24 mouse cellular contexts compared by ENCODE assay signal in the genomic region with DNA sequence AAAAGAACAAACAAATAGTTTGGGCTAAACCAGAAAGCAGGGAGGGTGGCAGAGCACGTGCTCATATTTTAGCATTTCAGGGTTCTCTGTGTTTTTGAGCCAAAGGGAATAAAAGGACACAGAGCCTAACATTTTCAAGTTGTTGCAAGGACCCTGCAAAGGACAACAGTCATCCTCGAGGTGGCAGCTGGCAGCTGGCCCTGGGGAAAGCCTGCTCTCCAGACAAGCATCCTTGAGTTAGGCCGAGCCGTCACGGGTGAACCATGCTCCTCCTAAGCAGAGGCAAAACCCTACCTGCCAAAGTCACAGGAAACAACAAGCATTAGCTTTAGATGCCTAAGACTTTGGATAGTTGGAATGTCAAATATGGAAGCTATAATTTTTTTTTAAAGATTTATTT. TPM values are rescaled to one million over a fixed set of nuclear protein-coding genes. Genes with fewer than 3 reads are reported as not detected.
DNase-seq lines count a peak whose midpoint lies in the region; ATAC-seq and TF ChIP-seq lines count a peak whose summit lies in the region.
"Had no signal": no experiment of that assay in that cellular context is flagged by ENCODE, and none has a peak within 500 bp of the region (broad histone marks: within the 10 kb centered on the region; RNA-seq: fewer than 3 reads in every experiment).

No protein-coding gene starts in this region.

- DNase-seq in heart, adult 9 months (ENCODE audit: low spot score in 2 of 2) = no peak
- DNase-seq in adrenal gland, adult 2 months = peak; percentile 85
- DNase-seq in adrenal gland, adult 8-10 months = peak; percentile 69
- peak; percentile 64 for DNase-seq in adrenal gland, postnatal 25 days
- no peak for DNase-seq in spleen, postnatal 14 days (ENCODE audit: low spot score in 2 of 2)
- no peak for DNase-seq in lung, adult 2 months
- DNase-seq: cerebellum, adult 2 months; cerebellum, adult 9-11 months; embryo, embryonic 11 days; gastrocnemius, postnatal 25 days; heart, adult 18-20 months; kidney, adult 11 months; kidney, adult 8-10 months had no signal

- H3K36me3 ChIP-seq in heart, embryonic 13.5 days = peaks cover 22% of the 10 kb centered on the region
- H3K36me3 ChIP-seq: hindbrain, embryonic 15.5 days had no signal

- no peaks in the 10 kb centered on the region for H3K9me3 ChIP-seq in heart, embryonic 13.5 days
- H3K9me3 ChIP-seq: embryonic facial prominence, embryonic 10.5 days; embryonic facial prominence, embryonic 13.5 days; forebrain, embryonic 12.5 days; heart, embryonic 10.5 days; hindbrain, embryonic 12.5 days; hindbrain, embryonic 15.5 days had no signal

- no peak for TF ChIP-seq CTCF in lung, adult 2 months (IDR thresholded peaks at IDR 0.05; ENCODE audit: insufficient read depth, low read length)

- H3K4me3 ChIP-seq in heart, embryonic 13.5 days = no peak overlapping the region
- no peak overlapping the region for H3K4me3 ChIP-seq in lung, adult 2 months (replicated peaks; ENCODE audit: extremely low read depth, low read depth, low read length)
- H3K4me3 ChIP-seq: embryonic facial prominence, embryonic 10.5 days; embryonic facial prominence, embryonic 13.5 days; erythroblast, embryonic 14.5 days; forebrain, embryonic 12.5 days; heart, embryonic 10.5 days; hindbrain, embryonic 12.5 days; hindbrain, embryonic 15.5 days had no signal

- H3K9ac ChIP-seq in heart, embryonic 13.5 days = no peak overlapping the region
- H3K9ac ChIP-seq: embryonic facial prominence, embryonic 13.5 days; forebrain, embryonic 12.5 days; hindbrain, embryonic 12.5 days; hindbrain, embryonic 15.5 days had no signal

- TF ChIP-seq POLR2A in lung, adult 2 months (IDR thresholded peaks at IDR 0.05; ENCODE audit: borderline replicate concordance, extremely low read depth, low read depth, low read length) = no peak

- H3K4me2 ChIP-seq in heart, embryonic 13.5 days = no peak overlapping the region
- H3K4me2 ChIP-seq: embryonic facial prominence, embryonic 13.5 days; forebrain, embryonic 12.5 days; hindbrain, embryonic 12.5 days; hindbrain, embryonic 15.5 days had no signal

- peak overlapping the region; percentile 16; the same call in 1 of the 2 replicates for H3K27ac ChIP-seq in heart, embryonic 13.5 days (replicated peaks)
- H3K27ac ChIP-seq: embryonic facial prominence, embryonic 10.5 days; embryonic facial prominence, embryonic 13.5 days; forebrain, embryonic 12.5 days; heart, embryonic 10.5 days; hindbrain, embryonic 12.5 days; hindbrain, embryonic 15.5 days had no signal

- no peak for ATAC-seq in heart, embryonic 13.5 days (ENCODE audit: extremely low read depth, insufficient number of reproducible peaks, low FRiP score, low TSS enrichment)
- ATAC-seq: CD4-positive, CD25-positive, alpha-beta regulatory T cell, adult 4 months; forebrain, embryonic 16.5 days had no signal

- no peaks in the 10 kb centered on the region for H3K27me3 ChIP-seq in heart, embryonic 13.5 days (replicated peaks)
- H3K27me3 ChIP-seq: embryonic facial prominence, embryonic 13.5 days; forebrain, embryonic 12.5 days; hindbrain, embryonic 12.5 days; hindbrain, embryonic 15.5 days had no signal

- 64% methylated on average over 5 of the region's 5 CpGs for WGBS in heart, embryonic 13.5 days
- WGBS in lung, adult 2 months = 69% methylated on average over 5 of the region's 5 CpGs

- H3K4me1 ChIP-seq in heart, embryonic 13.5 days = peaks cover 54% of the 10 kb centered on the region
- H3K4me1 ChIP-seq in lung, adult 2 months (ENCODE audit: control insufficient read depth, insufficient read depth, low read length) = no peaks in the 10 kb centered on the region

RNA-seq across cellular contexts. Expression of gene Jam3, which starts 10.2 kb away (rescaled TPM):
- polyA plus RNA-seq in heart, embryonic 13.5 days (2015; fragmentation: Nextera tagmentation; extraction: Ambion mirVana) = 39.8 and 43.4 TPM in 2 replicates
- total RNA-seq in adrenal gland, adult 2 months (2021) = 10 to 100 TPM; 29.8 to 35.7 TPM
- polyA plus RNA-seq in adrenal gland, adult 2 months (2012; rRNA removed) = 19.2 and 23.5 TPM in 2 replicates
- total RNA-seq in adrenal gland, adult 8-10 months (2022) = 10 to 100 TPM; 40.4 to 55.7 (median 47.1) TPM
- total RNA-seq in adrenal gland, postnatal 25 days (2021) = 35.7 and 36.5 TPM in 2 replicates
- polyA plus RNA-seq in lung, adult 2 months (2012; rRNA removed) = 7.9 and 10.7 TPM in 2 replicates
- total RNA-seq: MEL had no signal

Comparison
In these comparisons a context has a peak if more than half of its experiments do, and no peak if none do; other contexts are left out.
1. DNase-seq: peak in adrenal gland, adult 2 months (single experiment), adrenal gland, adult 8-10 months (single experiment) and adrenal gland, postnatal 25 days (single experiment); none in heart, adult 9 months (0 of 2), spleen, postnatal 14 days (0 of 2) and lung, adult 2 months (single experiment).